8 mouse cellular contexts compared by ENCODE assay signal in the genomic region with DNA sequence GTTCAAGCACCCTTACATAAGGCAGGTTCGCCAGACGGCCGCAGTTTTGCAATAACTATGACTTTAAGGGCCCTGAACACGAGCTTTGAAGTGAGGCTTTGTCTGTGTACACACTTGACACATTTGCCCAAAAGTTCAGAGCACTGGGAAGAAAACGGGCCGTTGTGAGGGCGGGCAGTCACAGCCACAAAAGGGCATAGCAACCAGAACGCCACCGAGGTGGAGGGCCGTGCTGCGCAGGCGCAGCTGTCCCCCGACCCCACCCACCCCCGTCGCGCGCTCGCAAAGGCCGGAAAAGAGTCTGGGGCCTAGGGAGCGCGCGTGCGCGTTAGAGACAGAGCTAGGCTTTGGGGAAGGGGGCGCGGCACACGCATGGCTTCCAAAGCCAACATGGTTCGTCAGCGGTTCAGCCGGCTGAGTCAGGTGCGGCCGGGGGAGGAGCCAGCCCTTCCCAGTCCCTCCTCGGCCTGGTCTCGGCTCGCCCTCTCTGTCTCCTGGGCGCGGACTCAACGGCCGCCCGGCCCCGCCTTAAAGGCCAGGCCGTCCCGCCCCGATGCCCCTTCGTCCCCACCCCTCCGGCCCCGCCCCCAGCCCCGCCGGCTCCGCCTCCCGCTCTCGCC. TPM values are rescaled to one million over a fixed set of nuclear protein-coding genes. Genes with fewer than 3 reads are reported as not detected.
DNase-seq lines count a peak whose midpoint lies in the region; ATAC-seq and TF ChIP-seq lines count a peak whose summit lies in the region.

A gene (plus strand): TSS at position 296 of the 620 bp plus-strand sequence.

- H3K4me1 ChIP-seq in hindbrain, embryonic 10.5 days (replicated peaks): peaks cover 29% of the 10 kb centered on the region
- H3K4me1 ChIP-seq in lung, postnatal 0 days (ENCODE audit: insufficient read depth, low read depth, low read length): 0 out of 2 replicates have a peak, but pooled peaks cover 3% of the 10 kb centered on the region

- TF ChIP-seq CTCF in lung, postnatal 0 days (IDR thresholded peaks at IDR 0.05): no peak

- ATAC-seq in frontal cortex, adult (ENCODE audit: low TSS enrichment): peak; percentile 88
- peak; percentile 97 for ATAC-seq in lung, postnatal 0 days

- WGBS in hindbrain, embryonic 10.5 days: under 1% methylated on average over 52 of the region's 52 CpGs
- under 1% methylated on average over 48 of the region's 52 CpGs for WGBS in lung, postnatal 0 days

- TF ChIP-seq EP300 in lung, postnatal 0 days (IDR thresholded peaks at IDR 0.05): peak; percentile 94

- H3K9me3 ChIP-seq in hindbrain, embryonic 10.5 days: no peaks in the 10 kb centered on the region
- no peaks in the 10 kb centered on the region for H3K9me3 ChIP-seq in lung, postnatal 0 days (ENCODE audit: low read length)

- H3K27me3 ChIP-seq in hindbrain, embryonic 10.5 days (ENCODE audit: insufficient read depth, poor library complexity, severe bottlenecking): no peaks in the 10 kb centered on the region
- H3K27me3 ChIP-seq in lung, postnatal 0 days (replicated peaks; ENCODE audit: insufficient read depth, low read length): no peaks in the 10 kb centered on the region

- H3K36me3 ChIP-seq in hindbrain, embryonic 10.5 days: no peaks in the 10 kb centered on the region
- no peaks in the 10 kb centered on the region for H3K36me3 ChIP-seq in lung, postnatal 0 days (ENCODE audit: insufficient read depth, low read length)

- H3K4me3 ChIP-seq in hindbrain, embryonic 10.5 days: peak within 1 kb of the TSS; percentile 82
- peak within 1 kb of the TSS; percentile 72 for H3K4me3 ChIP-seq in lung, postnatal 0 days (ENCODE audit: low read depth, low read length)

- H3K27ac ChIP-seq in hindbrain, embryonic 10.5 days: peak within 1 kb of the TSS; percentile 94
- peak within 1 kb of the TSS; percentile 98 for H3K27ac ChIP-seq in lung, postnatal 0 days (ENCODE audit: low read length)

- peak within 1 kb of the TSS; percentile 66 for H3K4me2 ChIP-seq in lung, postnatal 0 days (replicated peaks; ENCODE audit: low read depth, low read length)

- H3K9ac ChIP-seq in lung, postnatal 0 days (replicated peaks; ENCODE audit: low read depth): peak within 1 kb of the TSS; percentile 88

- DNase-seq in MN1 (ENCODE audit: low spot score): peak; percentile 99
- peak; percentile 94 for DNase-seq in cerebellum, adult 9-10 months
- peak; percentile 97 for DNase-seq in hindbrain, embryonic 10.5 days (ENCODE audit: low spot score)
- DNase-seq in layer of hippocampus, adult 9-11 months: peak; percentile 97
- DNase-seq in lung, postnatal 0 days (ENCODE audit: low spot score): peak; percentile 99
- peak; percentile 90 for DNase-seq in ovary, postnatal 14 days (ENCODE audit: low spot score)
- DNase-seq in thymus, postnatal 14 days: peak; percentile 95

RNA-seq across cellular contexts. Expression of the gene that starts here (rescaled TPM):
- polyA plus RNA-seq in hindbrain, embryonic 10.5 days (2016; fragmentation: Nextera tagmentation; extraction: Ambion mirVana): 40.9 and 48.8 TPM in 2 replicates
- 237 and 251 TPM in 2 replicates for polyA plus RNA-seq in lung, postnatal 0 days (2015; fragmentation: Nextera tagmentation; extraction: Ambion mirVana)

Comparison
In these comparisons a context has a peak if more than half of its experiments do, and no peak if none do; other contexts are left out.
1. Peak in every context shown above with its lines: DNase-seq, ATAC-seq, H3K4me3 ChIP-seq and H3K27ac ChIP-seq.